In genomic region chr11:62076345-62077156, GRCm38 (mm10) we compare ENCODE assay signal across 8 mouse cellular contexts.
DNase-seq lines count a peak whose midpoint lies in the region; ATAC-seq lines count a peak whose summit lies in the region.

No protein-coding gene starts in this region.

- peak overlapping the region; percentile 87 for H3K4me2 ChIP-seq in heart, embryonic 11.5 days
- H3K4me2 ChIP-seq in kidney, embryonic 16.5 days (replicated peaks; ENCODE audit: low read depth, low read length), result peak overlapping the region; percentile 81

- no peak overlapping the region for H3K27ac ChIP-seq in brown adipose tissue, adult 24 weeks (replicated peaks; ENCODE audit: low read depth, low read length)
- peak overlapping the region; percentile 96 for H3K27ac ChIP-seq in heart, embryonic 11.5 days (ENCODE audit: low read depth, low read length)
- H3K27ac ChIP-seq in kidney, embryonic 16.5 days (ENCODE audit: low read length), result peak overlapping the region; percentile 96

- H3K9ac ChIP-seq in heart, embryonic 11.5 days (ENCODE audit: low read depth, low read length), result peak overlapping the region; percentile 95
- H3K9ac ChIP-seq in kidney, embryonic 16.5 days (replicated peaks; ENCODE audit: low read length), result peak overlapping the region; percentile 88

- no peaks in the 10 kb centered on the region for H3K4me1 ChIP-seq in brown adipose tissue, adult 24 weeks (ENCODE audit: control insufficient read depth, insufficient read depth, insufficient read length, low read length)
- H3K4me1 ChIP-seq in heart, embryonic 11.5 days (ENCODE audit: control insufficient read depth, insufficient read depth, low read length), result 0 out of 2 replicates have a peak, but pooled peaks cover 6% of the 10 kb centered on the region
- H3K4me1 ChIP-seq in kidney, embryonic 16.5 days (ENCODE audit: insufficient read depth, low read length), result 0 out of 2 replicates have a peak, but pooled peaks cover 3% of the 10 kb centered on the region

- H3K9me3 ChIP-seq in heart, embryonic 11.5 days (replicated peaks; ENCODE audit: control insufficient read depth, low read length), result no peaks in the 10 kb centered on the region
- no peaks in the 10 kb centered on the region for H3K9me3 ChIP-seq in kidney, embryonic 16.5 days (ENCODE audit: low read length)

- peak; percentile 65 for DNase-seq in CD4-positive helper T cell, adult 2 months (ENCODE audit: low read depth, low spot score)
- DNase-seq in liver, result peak; percentile 99
- peak; percentile 86 to 90 for DNase-seq in spleen, postnatal 36 days (ENCODE audit: low spot score in 2 of 2)

- H3K4me3 ChIP-seq in brown adipose tissue, adult 24 weeks (ENCODE audit: insufficient read depth, low read depth, low read length), result peak overlapping the region; percentile 54
- H3K4me3 ChIP-seq in heart, embryonic 11.5 days (ENCODE audit: low read depth, low read length), result peak overlapping the region; percentile 85
- peak overlapping the region; percentile 79 for H3K4me3 ChIP-seq in kidney, embryonic 16.5 days (ENCODE audit: low read length)

- H3K36me3 ChIP-seq in heart, embryonic 11.5 days (ENCODE audit: control insufficient read depth, insufficient read depth, low read length), result no peaks in the 10 kb centered on the region
- no peaks in the 10 kb centered on the region for H3K36me3 ChIP-seq in kidney, embryonic 16.5 days (ENCODE audit: insufficient read depth, low read length)

- no peaks in the 10 kb centered on the region for H3K27me3 ChIP-seq in heart, embryonic 11.5 days (ENCODE audit: control insufficient read depth, insufficient read depth, low read length)
- no peaks in the 10 kb centered on the region for H3K27me3 ChIP-seq in kidney, embryonic 16.5 days (ENCODE audit: insufficient read depth, low read length)

- WGBS in heart, embryonic 11.5 days (ENCODE audit: insufficient replicate concordance), result 6% methylated on average over 36 of the region's 42 CpGs
- WGBS in kidney, embryonic 16.5 days, result 5% methylated on average over 35 of the region's 42 CpGs

- ATAC-seq in erythroid progenitor cell, adult 5-6 weeks (replicated peaks; ENCODE audit: low FRiP score, poor library complexity, severe bottlenecking), result peak; percentile 95
- peak; percentile 98 for ATAC-seq in heart, embryonic 11.5 days (replicated peaks; ENCODE audit: insufficient number of reproducible peaks, low FRiP score, low TSS enrichment)
- ATAC-seq in kidney, embryonic 16.5 days (ENCODE audit: low FRiP score, low TSS enrichment), result peak; percentile 99
- peak; percentile 73; the same call in 1 of the 2 replicates for ATAC-seq in monocyte, adult 5-6 weeks (replicated peaks; ENCODE audit: insufficient number of reproducible peaks, low FRiP score, low TSS enrichment, poor library complexity, severe bottlenecking)
